Mouse (Mus musculus) brain, embryonic 18.5 days (tissue): ENCODE measurements around the gene Ngfr.
A peak's percentile ranks its signal among the peaks of the same experiment; 100 is the strongest.

Experiments
- DNase-seq: peaks from one replicate; pipeline ENCODE4 v3.0.0-alpha.2; 2012; ENCODE audit warnings: low read depth, low spot score

The Ngfr gene

GRCm38 (mm10) chr11:95520456-95521072 lies 67.0 kb downstream of the Ngfr start:
- DNase-seq, result peak; percentile 60

- DNase-seq, result no peak
Measured at GRCm38 (mm10) chr11:95519996-95520395, 67.5 kb downstream of the Ngfr start.

GRCm38 (mm10) chr11:95519299-95519698 lies 68.2 kb downstream of the Ngfr start:
- no peak for DNase-seq
